Mouse (Mus musculus) c-Kit-positive CD71-positive TER-119-positive erythroid progenitor cells, embryonic 14.5 days (primary cell): ENCODE data around the gene Mylk4.
A peak's percentile ranks its signal among the peaks of the same experiment; 100 is the strongest.

Experiments used
- DNase-seq: peaks from one replicate; pipeline ENCODE4 v3.0.0-alpha.2; 2013; ENCODE audit warnings: low spot score

The Mylk4 gene

DNA sequence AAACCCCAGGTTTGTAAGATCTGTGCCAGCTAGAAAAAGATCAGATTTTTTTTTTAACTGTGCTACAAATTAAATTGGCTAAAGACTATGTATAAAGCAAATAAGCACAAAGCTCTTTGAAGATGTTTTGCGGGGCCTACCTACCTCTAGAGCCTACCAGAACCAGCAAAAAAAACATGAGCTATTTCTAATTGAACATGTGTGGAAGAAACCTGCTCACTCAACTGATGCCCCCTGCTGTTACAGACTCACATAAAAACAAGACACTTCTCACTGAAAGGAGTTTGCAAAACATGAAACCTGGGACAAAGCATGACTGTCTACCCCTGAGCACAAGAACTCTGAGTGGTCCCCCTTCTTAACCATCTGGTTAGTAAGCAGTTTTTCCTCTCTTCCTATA lies 13.3 kb upstream of the Mylk4 start:
- DNase-seq, result no peak

DNA sequence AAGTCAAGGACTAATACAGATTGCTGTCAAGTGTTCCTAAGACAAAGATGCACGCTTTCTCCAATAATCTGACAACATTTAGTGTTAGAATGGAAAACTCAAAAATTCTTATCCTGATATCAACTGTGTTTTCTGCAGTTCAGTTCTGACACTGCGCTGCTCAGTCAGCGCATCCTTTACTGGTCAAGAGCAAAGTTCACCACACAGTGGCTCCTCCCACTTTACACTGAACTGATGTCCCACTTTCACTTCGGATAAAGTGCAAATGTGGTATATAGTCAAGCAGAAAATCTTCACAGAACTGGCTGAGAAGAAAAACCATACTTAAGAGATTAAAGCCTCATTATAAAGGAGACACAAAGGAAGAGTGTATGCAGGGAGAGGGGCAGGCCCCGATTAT lies 11.4 kb upstream of the Mylk4 start:
- DNase-seq, result no peak

DNA sequence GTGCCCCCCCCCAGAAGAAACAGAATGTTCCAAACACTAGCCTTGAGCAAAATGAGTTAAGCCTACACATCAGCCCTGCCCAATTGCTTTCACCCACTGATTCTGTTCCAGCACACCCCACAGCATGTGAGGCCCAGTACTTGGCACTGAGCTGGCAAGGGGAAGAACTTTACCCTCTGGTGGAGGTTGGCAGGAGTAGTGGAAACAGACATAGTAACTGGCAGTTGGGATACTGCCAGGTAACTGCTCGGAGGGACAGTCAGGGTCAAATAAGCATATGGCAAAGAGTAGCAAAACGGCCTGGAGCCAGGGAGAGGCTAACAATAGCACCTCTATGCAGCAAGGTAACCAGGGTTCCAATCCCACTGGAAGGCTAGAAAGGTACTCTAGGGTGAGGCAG lies 10.9 kb upstream of the Mylk4 start:
- no peak for DNase-seq

DNA sequence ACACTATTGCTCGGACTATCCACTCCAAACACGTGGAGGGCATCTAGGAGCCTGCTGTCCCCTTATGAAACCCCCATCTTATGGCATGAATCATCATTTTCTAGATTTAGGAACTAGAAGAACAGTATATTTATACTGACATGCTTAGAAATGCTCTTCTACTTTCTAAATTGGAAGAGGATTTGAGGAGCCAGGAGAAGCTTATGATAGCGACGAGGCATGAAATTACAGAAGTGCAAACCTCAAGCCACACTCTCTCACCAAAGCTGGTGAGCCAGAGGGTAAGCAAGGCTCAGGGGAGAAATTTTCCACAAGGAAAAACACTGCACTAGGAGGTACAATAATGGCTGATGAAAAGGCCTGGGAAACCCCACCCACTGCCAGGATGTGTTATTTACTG lies 6.0 kb upstream of the Mylk4 start:
- no peak for DNase-seq

DNA sequence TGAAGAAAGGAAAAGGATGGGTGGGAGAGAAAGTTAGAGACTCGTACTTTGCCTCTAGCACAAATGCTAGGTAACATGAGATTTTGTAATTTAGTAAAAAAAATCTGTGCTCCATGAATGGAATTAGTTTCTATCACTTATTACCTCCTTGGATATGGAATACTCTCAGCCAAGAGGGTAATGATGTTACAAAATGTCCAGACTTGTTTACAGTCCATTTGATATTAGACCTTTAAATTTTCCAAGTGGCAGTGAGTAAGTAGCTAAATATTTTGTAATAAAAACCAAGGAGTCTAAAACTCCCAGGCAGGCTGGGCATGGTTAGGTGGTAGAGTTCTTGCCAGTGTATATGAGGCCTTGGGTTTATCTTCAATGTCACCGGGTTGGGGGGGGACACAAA lies 3.8 kb upstream of the Mylk4 start:
- no peak for DNase-seq

DNA sequence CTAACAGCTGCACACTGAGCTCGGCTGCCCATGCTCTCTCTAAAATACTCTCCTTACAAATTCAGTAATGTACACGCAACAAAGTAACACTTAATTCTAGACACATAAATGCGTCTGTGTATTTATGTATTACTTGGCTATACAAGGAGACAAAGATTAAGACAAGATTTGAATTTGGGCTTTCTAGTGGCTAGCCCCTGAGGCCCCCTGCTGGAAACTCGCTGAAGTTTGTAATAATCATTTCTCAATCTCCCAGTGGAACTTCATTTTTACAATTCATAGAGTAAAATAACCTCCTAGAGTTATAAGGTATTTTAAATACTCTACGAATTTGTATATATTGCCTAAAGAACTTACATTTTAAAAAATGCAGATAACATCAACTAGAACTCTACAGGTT lies 699 bp downstream of the Mylk4 start:
- DNase-seq, result no peak

DNA sequence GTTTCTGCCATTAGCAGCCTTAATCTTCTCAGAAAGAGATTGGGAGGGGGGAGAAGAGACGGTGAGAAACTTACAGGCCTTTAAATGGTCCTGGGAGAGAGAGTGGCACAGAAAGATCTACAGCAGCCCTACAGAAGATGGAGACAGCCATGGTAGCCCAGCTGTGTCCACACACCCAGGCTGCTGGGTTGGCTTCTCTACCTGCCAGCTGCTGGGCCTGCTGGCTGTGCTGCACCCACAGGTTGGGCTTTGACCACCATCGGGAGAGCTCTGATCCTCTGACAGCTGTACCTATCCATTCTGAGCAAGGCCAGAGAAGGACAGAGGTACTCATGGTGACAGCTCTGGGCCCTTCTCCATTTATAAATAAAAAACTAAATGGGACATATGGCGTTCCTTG lies 4.9 kb downstream of the Mylk4 start:
- DNase-seq, result no peak

DNA sequence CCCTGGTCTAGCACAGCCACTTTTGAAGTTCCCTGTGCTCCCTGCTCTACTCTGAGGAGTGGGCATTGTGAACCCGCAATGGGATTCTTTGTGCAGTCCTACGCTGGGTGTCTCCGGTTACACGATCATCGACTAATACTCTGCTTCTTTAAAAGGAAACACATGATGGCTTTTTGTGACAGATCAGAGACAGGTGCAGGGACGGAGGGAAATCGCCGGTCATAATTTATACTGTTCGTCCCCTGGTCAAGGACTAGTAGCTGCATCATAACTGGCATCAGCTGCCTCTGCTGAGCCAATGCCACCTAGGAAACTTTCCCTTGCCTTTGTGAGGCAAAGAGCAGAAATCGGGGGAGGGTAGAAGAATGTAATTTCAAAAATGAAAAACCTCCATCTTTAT lies 7.4 kb downstream of the Mylk4 start:
- no peak for DNase-seq

DNA sequence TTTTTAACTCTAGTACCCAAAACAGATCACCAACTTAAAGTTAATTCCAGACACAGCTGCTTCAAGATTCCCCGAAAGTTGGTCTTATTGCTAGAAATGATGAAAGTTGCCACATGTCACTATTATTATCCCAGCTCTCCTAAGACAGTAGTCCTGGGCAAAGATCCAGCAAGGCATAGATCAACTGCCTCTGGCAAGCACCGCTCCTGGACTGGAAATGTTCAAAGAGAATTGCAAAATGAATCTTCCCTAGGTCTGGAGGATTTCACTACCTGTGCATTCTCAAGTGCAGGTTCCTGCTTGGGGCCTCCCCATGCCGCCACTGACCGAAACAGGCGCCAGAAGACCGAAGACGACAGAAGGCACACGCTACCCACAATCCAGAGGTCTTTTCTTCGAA lies 7.9 kb downstream of the Mylk4 start:
- DNase-seq, result no peak

DNA sequence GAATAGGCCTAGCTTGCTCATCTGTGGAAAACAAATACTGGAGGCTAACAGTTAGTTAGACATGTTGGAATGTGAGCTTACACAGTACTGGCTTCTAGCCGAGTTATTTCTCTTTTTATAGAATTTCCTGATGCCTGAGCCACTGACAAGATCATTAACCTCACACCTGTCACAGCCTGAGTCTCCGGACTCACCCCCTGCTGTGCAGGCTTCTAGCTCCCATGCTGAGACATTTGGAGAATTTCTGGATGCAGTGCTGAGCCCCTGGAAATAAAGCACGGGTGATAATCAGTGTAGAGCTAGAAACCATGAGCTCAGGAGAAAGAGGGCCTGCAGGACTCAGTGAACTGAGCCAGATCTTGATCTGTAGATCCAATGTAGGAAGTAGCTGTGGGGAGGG lies 13.8 kb downstream of the Mylk4 start:
- DNase-seq, result no peak

DNA sequence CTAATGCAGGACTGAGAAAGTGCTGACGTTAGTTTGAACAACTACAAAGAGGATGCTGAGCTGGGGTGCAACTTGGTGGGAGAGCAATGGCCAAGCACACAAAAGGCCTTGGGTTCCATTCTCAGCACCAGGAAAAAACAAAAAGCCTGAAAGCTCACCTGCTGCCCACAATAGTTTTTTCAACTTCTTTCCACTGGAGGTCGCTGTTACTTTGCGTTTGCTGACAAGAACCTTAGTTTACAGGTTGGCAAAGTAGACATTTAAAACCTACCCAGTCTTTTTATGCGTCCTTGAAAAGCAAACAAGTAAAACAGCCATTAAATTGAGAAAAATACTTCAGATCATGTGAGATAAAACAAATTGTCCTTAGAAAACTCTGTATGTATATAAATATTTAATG lies 15.7 kb downstream of the Mylk4 start:
- peak; percentile 20 for DNase-seq

DNA sequence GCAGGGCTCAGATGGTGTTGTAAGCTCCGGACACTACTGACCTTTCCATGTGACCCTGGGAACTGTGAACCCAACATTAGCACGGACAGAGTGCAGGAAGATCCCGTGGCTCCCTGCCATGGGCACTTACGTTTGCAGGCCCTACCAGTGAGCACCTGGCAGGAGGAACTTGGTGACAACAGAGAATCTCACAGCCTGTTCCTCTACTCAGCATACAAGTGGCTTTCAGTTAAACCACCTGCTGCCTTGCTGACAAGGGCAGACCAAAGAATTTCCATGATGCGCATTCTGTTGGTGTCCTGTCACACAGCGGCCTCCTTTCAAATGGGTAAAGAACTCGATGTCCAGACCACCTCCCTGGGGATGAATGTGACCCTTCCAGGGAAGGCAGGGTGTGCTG lies 19.3 kb downstream of the Mylk4 start:
- DNase-seq, result no peak

DNA sequence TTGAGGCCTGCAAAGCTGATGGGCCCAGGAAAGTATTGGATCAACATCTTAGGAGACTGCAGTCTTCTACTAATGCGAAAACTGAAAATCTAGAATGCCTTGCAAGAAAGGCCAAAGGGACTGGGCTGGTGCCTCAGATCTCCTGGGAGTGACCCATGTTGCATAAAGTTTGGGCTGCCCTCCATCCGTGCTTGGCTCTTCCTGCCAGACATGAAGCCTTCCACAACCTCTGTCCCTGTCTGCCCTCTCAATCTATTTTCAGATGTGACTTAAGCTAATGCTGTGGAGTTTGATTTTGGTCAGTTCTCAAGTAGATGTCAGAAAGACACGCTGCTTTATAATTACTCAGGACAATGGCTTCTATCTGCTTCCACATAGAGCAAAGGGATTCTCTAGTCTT lies 20.6 kb downstream of the Mylk4 start:
- no peak for DNase-seq

DNA sequence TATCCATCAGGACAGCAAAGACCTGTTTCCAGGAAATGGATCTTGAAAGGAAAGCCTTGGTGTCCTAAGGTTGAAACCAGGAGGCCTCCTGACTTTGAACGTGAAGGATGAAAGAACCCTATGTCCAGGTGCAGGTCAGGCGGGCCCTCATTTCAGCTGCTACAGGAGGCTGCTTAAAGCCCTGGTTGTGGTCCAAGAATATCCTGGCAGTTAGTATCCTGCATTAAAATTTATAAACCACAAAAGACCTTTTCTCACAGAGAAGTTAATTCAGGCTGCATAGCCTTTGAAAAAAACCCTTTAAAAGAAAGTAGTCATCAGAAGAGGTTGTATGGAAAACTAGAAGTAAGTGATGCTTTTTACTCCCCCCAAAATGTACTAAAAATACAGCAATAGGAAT lies 23.0 kb downstream of the Mylk4 start:
- no peak for DNase-seq

DNA sequence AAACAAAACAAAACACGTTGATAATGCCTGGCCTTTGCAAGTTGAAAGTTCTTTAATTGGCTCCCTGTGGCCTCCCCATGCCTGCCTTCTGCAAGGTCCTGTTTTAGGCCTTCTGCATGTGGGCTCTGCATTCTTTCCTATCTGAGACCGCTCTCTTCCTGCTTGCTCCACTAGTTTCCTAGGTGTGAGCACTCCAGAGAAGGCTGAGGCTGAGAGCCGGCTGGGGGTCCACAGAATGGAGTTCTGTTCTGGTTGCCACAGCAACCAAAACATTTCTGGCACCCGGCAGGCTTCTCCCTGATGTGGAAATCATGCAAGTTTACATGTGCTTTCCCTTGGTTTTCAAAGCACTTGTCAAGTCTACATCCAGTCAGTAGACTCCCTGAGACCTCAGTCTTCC lies 24.7 kb downstream of the Mylk4 start:
- DNase-seq, result no peak

DNA sequence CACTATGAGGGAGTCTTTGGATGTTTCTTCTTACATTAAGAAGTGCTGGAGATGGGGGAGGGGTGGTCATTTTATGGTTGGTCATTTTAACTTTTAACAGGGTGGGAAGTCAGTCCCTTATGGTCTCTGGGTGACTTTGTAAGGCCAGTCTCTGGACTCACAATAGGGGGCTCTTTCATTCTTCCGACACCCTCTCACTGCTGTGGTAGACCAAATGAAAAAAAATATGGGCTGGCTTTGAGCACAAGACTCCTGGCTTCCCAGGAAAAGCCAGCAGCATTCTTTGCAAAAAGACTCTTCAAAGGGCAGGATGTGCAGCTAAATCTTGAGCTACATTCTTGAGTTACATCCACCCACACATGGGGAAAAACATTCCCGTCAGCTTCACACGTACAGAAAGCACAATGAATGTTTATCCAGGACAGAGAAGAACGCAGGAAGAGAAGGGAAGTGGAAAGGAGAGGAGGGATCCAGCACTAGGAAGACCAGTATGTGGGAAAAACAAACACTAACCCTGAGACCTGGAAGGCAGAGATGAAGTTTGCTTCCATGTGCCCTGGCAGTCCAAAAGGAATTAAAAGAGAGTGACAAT lies 31.6 kb downstream of the Mylk4 start:
- no peak for DNase-seq

DNA sequence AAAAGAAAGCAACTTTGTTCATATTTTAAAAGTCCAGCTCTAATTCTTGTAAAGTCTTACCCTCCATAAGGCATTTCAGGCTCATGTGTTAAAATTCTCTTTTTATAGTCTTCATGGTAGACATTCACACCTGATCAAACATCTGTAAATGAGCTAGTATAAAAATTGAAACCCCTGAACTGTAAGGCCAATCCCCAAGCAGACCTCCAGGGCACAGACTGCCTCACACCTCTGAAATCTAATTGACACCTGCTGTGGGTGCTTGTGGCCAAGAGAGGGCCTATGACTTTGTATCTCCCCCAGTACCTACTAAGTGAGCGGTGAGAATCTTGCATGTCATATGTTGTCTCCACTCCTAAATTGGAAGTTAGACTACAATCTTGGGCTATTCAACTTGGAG lies 33.2 kb downstream of the Mylk4 start:
- no peak for DNase-seq

DNA sequence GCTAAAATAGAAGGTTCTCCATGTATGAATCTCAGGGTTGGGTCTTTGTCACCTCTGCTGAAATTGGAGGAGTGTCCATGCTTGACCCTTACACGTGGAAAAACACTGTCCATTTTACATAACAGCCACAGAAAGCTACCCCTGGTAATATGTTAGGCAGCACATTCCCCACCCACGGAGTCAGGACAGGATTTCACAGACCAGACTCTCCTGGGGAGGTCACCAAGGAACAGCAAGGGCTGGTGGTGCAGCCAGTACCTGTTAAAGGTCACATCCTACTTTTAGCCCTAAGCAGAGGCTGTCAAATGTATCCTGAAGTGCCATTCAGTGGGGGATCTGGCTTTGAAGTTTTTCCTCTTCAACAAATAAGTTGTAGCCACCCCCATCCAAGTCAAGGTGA lies 35.3 kb downstream of the Mylk4 start:
- no peak for DNase-seq

DNA sequence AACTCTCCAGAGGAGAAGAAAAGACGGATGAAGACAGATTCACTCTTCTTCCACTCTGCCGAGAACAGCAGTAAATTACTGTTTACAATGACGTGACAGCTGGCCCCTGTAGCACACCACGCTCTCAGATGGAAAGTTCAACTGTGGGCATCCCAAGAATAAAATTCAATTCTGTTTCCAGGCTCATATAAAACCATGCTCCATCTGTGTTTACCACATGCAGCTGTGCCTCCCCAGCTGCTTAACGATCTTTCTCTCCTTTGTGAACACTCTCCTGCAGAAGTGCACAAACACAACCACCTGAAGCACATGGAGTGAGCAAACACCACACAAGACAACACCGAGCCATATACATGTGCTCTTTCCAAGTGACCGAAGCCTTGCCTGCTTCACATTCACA lies 42.6 kb downstream of the Mylk4 start:
- DNase-seq, result no peak

DNA sequence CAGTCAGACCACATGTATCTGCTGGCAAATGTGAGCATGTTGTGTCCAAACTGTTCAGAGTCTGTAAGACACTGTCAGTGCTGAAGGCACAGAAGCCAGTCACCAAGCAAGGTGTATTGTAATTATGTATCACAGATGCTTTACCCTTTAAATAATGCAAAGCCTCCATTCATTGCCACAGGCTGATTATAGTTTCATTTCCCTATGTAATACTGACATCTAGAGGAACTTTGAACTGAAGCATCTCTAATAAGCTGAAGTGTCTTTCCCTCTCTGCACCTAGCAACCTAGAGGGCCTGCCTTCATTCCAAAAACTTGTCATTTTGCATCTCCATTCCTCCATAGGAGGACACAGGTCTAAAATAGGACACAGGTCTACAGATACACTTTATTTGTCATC lies 52.5 kb downstream of the Mylk4 start:
- DNase-seq, result no peak

DNA sequence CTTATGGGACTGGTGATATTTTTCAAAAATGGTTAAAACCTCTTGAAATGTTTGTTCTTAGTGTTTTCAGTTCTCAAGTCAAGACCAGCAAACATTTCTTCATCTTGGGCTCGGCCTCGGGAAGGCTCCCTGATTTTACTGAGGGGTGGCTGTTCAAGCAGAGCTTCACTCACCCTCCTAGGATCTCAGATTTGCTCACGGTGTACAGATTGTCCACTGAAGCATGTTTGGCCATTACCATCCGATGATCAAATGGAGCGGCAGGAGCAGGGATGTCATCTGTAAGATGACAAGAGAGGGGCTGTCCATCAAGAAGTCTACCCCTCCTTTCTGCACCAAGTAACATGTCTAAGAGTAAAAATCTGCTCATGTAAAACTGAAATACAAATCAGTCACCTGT lies 59.1 kb downstream of the Mylk4 start:
- DNase-seq, result no peak

DNA sequence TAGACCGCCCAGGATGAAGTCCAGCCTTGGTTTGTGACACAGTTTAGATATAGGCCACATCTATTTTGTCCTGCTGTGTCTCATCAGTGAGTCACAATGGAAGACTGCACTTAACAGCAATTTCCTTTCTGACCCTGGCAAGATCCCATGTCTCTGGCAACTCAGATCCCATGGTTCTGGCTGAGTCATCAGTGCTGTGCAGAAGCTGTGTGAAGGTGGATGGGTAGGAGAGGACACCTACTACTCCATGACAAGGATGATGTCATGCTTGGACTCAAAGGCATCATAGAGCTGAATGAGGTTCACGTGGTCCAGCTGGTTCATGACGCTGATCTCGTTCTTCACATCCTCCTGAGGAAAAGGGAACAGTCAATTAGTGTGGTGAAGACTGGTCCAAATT lies 62.0 kb downstream of the Mylk4 start:
- DNase-seq, result no peak

DNA sequence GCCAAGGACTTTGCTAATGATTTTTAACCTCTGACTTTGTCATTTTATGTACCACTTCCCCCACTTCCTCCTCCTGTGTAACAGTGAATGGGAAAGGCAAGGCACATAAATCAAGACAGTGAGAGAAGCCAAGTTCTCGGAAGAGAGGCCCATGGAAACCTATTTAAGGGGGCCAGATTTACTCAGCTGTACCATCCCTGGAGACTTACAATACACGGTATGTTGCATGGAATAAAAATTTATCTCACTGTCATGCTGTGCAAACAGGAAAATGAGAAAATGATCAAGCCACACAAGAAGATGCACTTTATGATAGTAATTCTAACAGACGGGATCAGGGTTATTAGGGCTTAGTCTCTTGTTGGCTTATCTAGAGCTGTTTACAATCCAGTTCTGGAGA lies 64.5 kb downstream of the Mylk4 start:
- no peak for DNase-seq

DNA sequence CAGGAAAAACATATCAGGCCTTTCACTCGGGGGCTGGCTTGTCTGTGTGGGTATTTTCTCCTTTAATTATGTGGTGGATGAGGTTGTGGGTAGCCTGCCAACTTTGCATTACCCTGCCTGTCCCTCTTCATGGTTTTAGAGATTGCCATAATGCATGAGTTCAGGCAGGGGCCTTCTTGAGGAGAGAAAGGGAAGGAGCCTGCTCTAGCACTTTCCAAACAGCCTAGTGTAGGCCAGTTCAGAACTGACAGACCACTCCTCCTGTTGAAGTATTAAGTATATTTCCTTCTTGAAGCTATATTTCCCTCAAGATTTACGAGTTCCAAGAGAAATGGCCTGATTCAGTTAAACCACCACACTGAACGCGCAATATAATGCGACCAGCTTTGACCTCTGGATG lies 66.0 kb downstream of the Mylk4 start:
- DNase-seq, result no peak

DNA sequence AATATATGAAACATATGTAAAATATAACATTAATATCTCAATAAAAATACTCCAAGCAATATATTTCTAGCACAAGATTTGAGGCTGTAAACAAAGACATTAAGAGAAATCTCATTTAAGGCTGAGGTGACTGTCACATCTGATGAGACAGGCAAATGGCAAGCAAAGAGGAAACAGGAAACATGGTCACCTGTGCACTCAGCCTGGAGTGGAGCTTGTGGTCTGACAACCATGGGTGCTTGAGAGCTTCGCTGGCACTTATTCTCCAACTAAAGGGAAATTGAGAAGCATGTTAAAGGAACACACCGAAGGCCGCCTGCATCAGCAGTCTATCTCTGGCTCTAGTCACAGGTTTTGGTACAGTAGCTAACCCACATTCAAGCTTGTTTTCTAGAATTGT lies 71.2 kb downstream of the Mylk4 start:
- no peak for DNase-seq
